Mouse (Mus musculus): ENCODE results near the gene Dnah7c.
"Not testable (repeated sequence)": the region's sequence is repeated elsewhere in the genome, so short reads cannot be mapped to it uniquely, and the experiment has no call there.

Dnah7c gene

GRCm38 (mm10) chr1:46425137-46425925 lies at the start of gene Dnah7c:
Gene Dnah7c, plus strand, starts transcription at chr1:46425592.
- no peak for DNase-seq

- peak; percentile 9 for DNase-seq
Measured at GRCm38 (mm10) chr1:46380641-46381040, 44.8 kb upstream of the Dnah7c start.

GRCm38 (mm10) chr1:46394681-46395297 lies 30.6 kb upstream of the Dnah7c start:
- DNase-seq = not testable (repeated sequence)

GRCm38 (mm10) chr1:46408324-46409115 lies 16.9 kb upstream of the Dnah7c start:
- DNase-seq = no peak

- DNase-seq = not testable (repeated sequence)
Measured at GRCm38 (mm10) chr1:46414798-46415197, 10.6 kb upstream of the Dnah7c start.

- DNase-seq = not testable (repeated sequence)
Measured at GRCm38 (mm10) chr1:46416946-46417345, 8.4 kb upstream of the Dnah7c start.

- not testable (repeated sequence) for DNase-seq
Measured at GRCm38 (mm10) chr1:46418966-46419365, 6.4 kb upstream of the Dnah7c start.

- no peak for DNase-seq
Measured at GRCm38 (mm10) chr1:46428401-46428800, 3.0 kb downstream of the Dnah7c start.

- DNase-seq = not testable (repeated sequence)
Measured at GRCm38 (mm10) chr1:46514671-46515070, 89.3 kb downstream of the Dnah7c start.

- no peak for DNase-seq
Measured at GRCm38 (mm10) chr1:46521032-46521431, 95.6 kb downstream of the Dnah7c start.

- not testable (repeated sequence) for DNase-seq
Measured at GRCm38 (mm10) chr1:46526537-46526936, 101.1 kb downstream of the Dnah7c start.

GRCm38 (mm10) chr1:46544812-46545421 lies 119.5 kb downstream of the Dnah7c start:
- DNase-seq = no peak

GRCm38 (mm10) chr1:46580385-46580784 lies 155.0 kb downstream of the Dnah7c start:
- DNase-seq = no peak

GRCm38 (mm10) chr1:46593826-46594225 lies 168.4 kb downstream of the Dnah7c start:
- DNase-seq = not testable (repeated sequence)

GRCm38 (mm10) chr1:46596343-46596742 lies 171.0 kb downstream of the Dnah7c start:
- not testable (repeated sequence) for DNase-seq

- no peak for DNase-seq
Measured at GRCm38 (mm10) chr1:46620331-46620730, 194.9 kb downstream of the Dnah7c start.

GRCm38 (mm10) chr1:46625914-46626313 lies 200.5 kb downstream of the Dnah7c start:
- DNase-seq = not testable (repeated sequence)

- DNase-seq = not testable (repeated sequence)
Measured at GRCm38 (mm10) chr1:46649821-46650220, 224.4 kb downstream of the Dnah7c start.

GRCm38 (mm10) chr1:46652721-46653120 lies 227.3 kb downstream of the Dnah7c start:
- DNase-seq = not testable (repeated sequence)

GRCm38 (mm10) chr1:46724810-46725209 lies 299.4 kb downstream of the Dnah7c start:
- not testable (repeated sequence) for DNase-seq

- no peak for DNase-seq
Measured at GRCm38 (mm10) chr1:46725266-46725665, 299.9 kb downstream of the Dnah7c start.

- not testable (repeated sequence) for DNase-seq
Measured at GRCm38 (mm10) chr1:46725719-46726118, 300.3 kb downstream of the Dnah7c start.

- peak; percentile 3 for DNase-seq
Measured at GRCm38 (mm10) chr1:46729731-46730130, 304.3 kb downstream of the Dnah7c start.
